Mouse (Mus musculus) liver, embryonic 15.5 days (tissue): ENCODE data around the gene Dcbld2. TPM values are rescaled to one million over a fixed set of nuclear protein-coding genes. Genes with fewer than 3 reads are reported as not detected.

Source experiments
- ATAC-seq: fragments of 200-750 bp; cut with Nextera tagmentation; 2 replicates; pipeline ENCODE4 v1.8.0; 2017; ENCODE audit warnings: moderate number of reproducible peaks, mild to moderate bottlenecking, moderate library complexity; ENCODE audit not compliant: insufficient read depth
- H3K27ac ChIP-seq: fragments of 300-500 bp; sonication (generic); replicated peaks from 2 replicates; pipeline ENCODE4 v1.5.1; 2015; ENCODE audit warnings: mild to moderate bottlenecking, inconsistent platforms
- H3K27me3 ChIP-seq: fragments of 300-500 bp; sonication (generic); 2 replicates; pipeline ENCODE4 v1.6.1; 2015; ENCODE audit warnings: mild to moderate bottlenecking, inconsistent platforms
- H3K36me3 ChIP-seq: fragments of 300-500 bp; sonication (generic); replicated peaks from 2 replicates; pipeline ENCODE4 v1.6.1; 2015; ENCODE audit warnings: moderate library complexity, mild to moderate bottlenecking, inconsistent platforms
- H3K4me1 ChIP-seq: fragments of 300-500 bp; sonication (generic); replicated peaks from 2 replicates; pipeline ENCODE4 v1.6.1; 2015; ENCODE audit warnings: inconsistent platforms
- H3K4me2 ChIP-seq: fragments of 300-500 bp; sonication (generic); 2 replicates; pipeline ENCODE4 v1.6.1; 2015; ENCODE audit warnings: moderate library complexity, mild to moderate bottlenecking, inconsistent platforms
- H3K4me3 ChIP-seq: fragments of 300-500 bp; sonication (generic); replicated peaks from 2 replicates; pipeline ENCODE4 v1.5.1; 2015; ENCODE audit warnings: mild to moderate bottlenecking, inconsistent platforms
- H3K9ac ChIP-seq: fragments of 300-500 bp; sonication (generic); 2 replicates; pipeline ENCODE4 v1.6.1; 2015; ENCODE audit warnings: moderate library complexity, mild to moderate bottlenecking, inconsistent platforms
- H3K9me3 ChIP-seq: fragments of 300-500 bp; sonication (generic); replicated peaks from 2 replicates; pipeline ENCODE4 v1.6.1; 2016; ENCODE audit warnings: inconsistent platforms
- WGBS: fragments of 180-500 bp; shearing (Covaris S2); methylation state at CpG from one replicate; pipeline ENCODE4 v1.1.7; 2015; ENCODE audit warnings: mixed read lengths; ENCODE audit not compliant: insufficient replicate concordance; 5-methylcytosine and 5-hydroxymethylcytosine counted together
- polyA plus RNA-seq: library from polyadenylated mRNA; unstranded; fragments of >200 nt; fragmentation: Nextera tagmentation; extraction: Ambion mirVana; gene quantifications from 2 replicates; pipeline ENCODE4 v1.2.1, GENCODE M21; 2015

Dcbld2 gene
- polyA plus RNA-seq, 1 experiment from 2014 or later, result 0.76 TPM

DNA sequence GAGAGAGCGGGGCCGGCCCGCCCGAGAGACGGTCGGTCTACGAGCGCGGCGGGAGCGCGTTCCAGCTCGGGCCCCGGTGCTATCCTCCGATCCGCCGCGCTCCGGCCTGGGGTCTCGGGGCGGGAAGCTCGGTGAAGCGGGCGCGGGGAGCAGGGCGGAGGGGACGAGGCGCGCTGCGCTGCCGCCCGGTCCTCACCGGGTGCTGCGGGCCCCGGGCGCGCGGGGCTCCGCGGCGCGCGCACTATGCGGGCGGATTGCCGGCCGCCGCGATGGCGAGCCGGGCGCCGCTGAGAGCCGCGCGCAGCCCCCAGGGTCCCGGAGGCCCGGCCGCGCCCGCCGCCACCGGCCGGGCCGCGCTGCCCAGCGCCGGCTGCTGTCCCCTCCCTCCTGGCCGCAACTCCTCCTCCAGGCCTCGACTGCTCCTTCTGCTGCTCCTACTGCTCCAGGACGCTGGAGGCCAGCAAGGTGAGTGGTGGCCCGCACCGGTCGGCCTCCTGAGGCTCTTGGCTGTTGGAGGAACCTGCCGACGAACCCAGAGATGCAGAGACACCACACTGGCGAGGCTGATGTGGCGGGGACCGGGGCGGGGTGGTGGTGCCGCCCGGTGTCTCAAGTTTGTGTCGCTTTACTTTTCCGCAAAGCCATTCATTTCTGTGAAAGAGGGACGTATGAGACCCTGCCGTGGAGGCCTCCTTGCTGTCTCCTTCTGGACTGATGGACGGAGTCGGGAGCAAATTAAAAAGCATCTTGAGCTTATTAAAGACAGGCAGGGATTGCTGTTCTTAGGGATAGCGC lies 441 bp downstream of the Dcbld2 start:
- peak; percentile 58 for ATAC-seq
- under 1% methylated on average over 79 of the region's 89 CpGs for WGBS
- Histone ChIP-seq H3K27ac (no peak overlapping the region), H3K4me2 (peak overlapping the region; percentile 97), H3K9ac (peak overlapping the region; percentile 71), H3K4me3 (peak overlapping the region; percentile 78), H3K27me3 (peaks cover 66% of the 10 kb centered on the region), H3K4me1 (peaks cover 20% of the 10 kb centered on the region), H3K36me3 (no peaks in the 10 kb centered on the region), H3K9me3 (no peaks in the 10 kb centered on the region)

- Histone ChIP-seq H3K9ac (0 out of 2 replicates have a peak overlapping the region, but pooled peaks have one; percentile 71), H3K4me2 (peak overlapping the region; percentile 97), H3K36me3 (no peaks in the 10 kb centered on the region), H3K9me3 (no peaks in the 10 kb centered on the region), H3K4me1 (peaks cover 20% of the 10 kb centered on the region), H3K27me3 (peaks cover 60% of the 10 kb centered on the region), H3K27ac (no peak overlapping the region), H3K4me3 (peak overlapping the region; percentile 78)
- WGBS, result 58% methylated on average over 7 of the region's 7 CpGs
- no peak for ATAC-seq
Observed at GRCm38 (mm10) chr16:58409825-58410224, 1.6 kb downstream of the Dcbld2 start.

- no peak for ATAC-seq
- no peak overlapping the region for H3K4me3 ChIP-seq
- H3K27me3 ChIP-seq, result peaks cover 19% of the 10 kb centered on the region
- H3K4me2 ChIP-seq, result no peak overlapping the region
- H3K27ac ChIP-seq, result no peak overlapping the region
- H3K4me1 ChIP-seq, result 0 out of 2 replicates have a peak, but pooled peaks cover 1% of the 10 kb centered on the region
- H3K9ac ChIP-seq, result no peak overlapping the region
- WGBS, result 69% methylated on average over 4 of the region's 4 CpGs
- no peaks in the 10 kb centered on the region for H3K36me3 ChIP-seq
- no peaks in the 10 kb centered on the region for H3K9me3 ChIP-seq
Observed at GRCm38 (mm10) chr16:58414801-58415200, 6.6 kb downstream of the Dcbld2 start.

- Histone ChIP-seq H3K36me3 (no peaks in the 10 kb centered on the region), H3K27ac (no peak overlapping the region), H3K4me2 (no peak overlapping the region), H3K9ac (no peak overlapping the region), H3K27me3 (peaks cover 15% of the 10 kb centered on the region), H3K4me1 (no peaks in the 10 kb centered on the region), H3K9me3 (no peaks in the 10 kb centered on the region), H3K4me3 (no peak overlapping the region)
- no peak for ATAC-seq
- 77% methylated on average over 2 of the region's 2 CpGs for WGBS
Observed at GRCm38 (mm10) chr16:58415500-58415899, 7.3 kb downstream of the Dcbld2 start.

DNA sequence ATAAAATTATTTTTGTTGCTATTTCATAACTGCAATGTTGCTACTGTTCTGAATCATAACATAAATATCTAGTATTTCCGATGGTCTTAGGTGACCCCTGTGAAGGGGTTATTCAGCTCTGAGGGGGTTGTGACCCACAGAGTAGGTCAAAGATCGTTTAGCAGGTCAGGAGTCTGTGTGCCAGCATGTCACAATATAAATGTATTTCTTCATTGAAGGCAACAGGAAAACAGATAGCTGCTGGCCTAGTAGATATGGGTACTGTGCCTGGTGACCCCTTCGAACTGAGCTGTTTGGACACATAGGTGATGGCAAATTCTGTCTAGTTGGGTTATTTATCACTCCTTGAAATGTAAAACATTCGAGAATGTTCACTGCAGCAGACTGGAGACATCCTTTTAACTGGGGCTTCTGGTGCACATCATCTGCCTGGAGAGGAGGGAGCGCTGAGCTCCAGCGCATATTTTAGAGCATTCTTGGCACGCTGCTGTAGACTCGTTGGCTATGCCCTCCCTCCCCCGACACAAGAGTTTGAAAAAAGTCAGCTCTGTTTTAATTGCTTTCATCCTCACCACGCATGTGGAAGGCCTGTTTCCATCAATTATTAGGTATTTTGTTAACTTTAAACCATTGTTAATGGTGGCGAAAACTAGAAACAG lies 13.6 kb downstream of the Dcbld2 start:
- Histone ChIP-seq H3K9ac (no peak overlapping the region), H3K9me3 (no peaks in the 10 kb centered on the region), H3K4me2 (no peak overlapping the region), H3K4me3 (no peak overlapping the region), H3K36me3 (no peaks in the 10 kb centered on the region), H3K27me3 (no peaks in the 10 kb centered on the region), H3K27ac (no peak overlapping the region), H3K4me1 (no peaks in the 10 kb centered on the region)
- 54% methylated on average over 11 of the region's 11 CpGs for WGBS
- ATAC-seq, result no peak

- no peak overlapping the region for H3K4me3 ChIP-seq
- ATAC-seq, result no peak
- WGBS, result 62% methylated on average over 7 of the region's 7 CpGs
- no peaks in the 10 kb centered on the region for H3K27me3 ChIP-seq
- H3K27ac ChIP-seq, result no peak overlapping the region
- no peaks in the 10 kb centered on the region for H3K36me3 ChIP-seq
- H3K9me3 ChIP-seq, result no peaks in the 10 kb centered on the region
- no peak overlapping the region for H3K4me2 ChIP-seq
- no peaks in the 10 kb centered on the region for H3K4me1 ChIP-seq
- no peak overlapping the region for H3K9ac ChIP-seq
Observed at GRCm38 (mm10) chr16:58430246-58430645, 22.0 kb downstream of the Dcbld2 start.

DNA sequence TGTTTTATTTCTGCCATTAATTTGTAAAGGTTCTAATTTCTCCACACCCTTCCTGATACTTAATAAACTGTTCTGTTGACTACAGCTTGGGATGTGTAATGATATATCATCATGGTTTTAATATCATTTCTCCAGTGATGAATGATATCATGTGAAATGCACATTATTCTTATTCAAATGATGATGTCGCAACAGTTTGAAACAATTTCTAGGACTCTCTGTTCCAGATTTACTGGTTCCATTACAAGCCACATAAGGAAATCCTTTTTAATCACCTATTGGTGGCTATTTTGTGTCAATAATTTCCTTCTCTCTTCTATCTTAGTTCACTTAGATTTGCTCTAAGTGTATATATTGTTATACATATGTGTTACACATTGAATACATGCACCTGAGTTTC lies 24.1 kb downstream of the Dcbld2 start:
- no peak overlapping the region for H3K9ac ChIP-seq
- no peaks in the 10 kb centered on the region for H3K27me3 ChIP-seq
- no peaks in the 10 kb centered on the region for H3K36me3 ChIP-seq
- no peaks in the 10 kb centered on the region for H3K4me1 ChIP-seq
- no peaks in the 10 kb centered on the region for H3K9me3 ChIP-seq
- WGBS, result 74% methylated on average over 1 of the region's 1 CpGs
- H3K4me2 ChIP-seq, result no peak overlapping the region
- H3K4me3 ChIP-seq, result no peak overlapping the region
- no peak overlapping the region for H3K27ac ChIP-seq
- no peak for ATAC-seq

GRCm38 (mm10) chr16:58444735-58445134 lies 36.5 kb downstream of the Dcbld2 start:
- Histone ChIP-seq H3K4me3 (no peak overlapping the region), H3K9ac (no peak overlapping the region), H3K4me2 (no peak overlapping the region), H3K36me3 (no peaks in the 10 kb centered on the region), H3K4me1 (peaks cover 8% of the 10 kb centered on the region), H3K9me3 (no peaks in the 10 kb centered on the region), H3K27ac (no peak overlapping the region), H3K27me3 (no peaks in the 10 kb centered on the region)
- 45% methylated on average over 6 of the region's 6 CpGs for WGBS
- no peak for ATAC-seq

DNA sequence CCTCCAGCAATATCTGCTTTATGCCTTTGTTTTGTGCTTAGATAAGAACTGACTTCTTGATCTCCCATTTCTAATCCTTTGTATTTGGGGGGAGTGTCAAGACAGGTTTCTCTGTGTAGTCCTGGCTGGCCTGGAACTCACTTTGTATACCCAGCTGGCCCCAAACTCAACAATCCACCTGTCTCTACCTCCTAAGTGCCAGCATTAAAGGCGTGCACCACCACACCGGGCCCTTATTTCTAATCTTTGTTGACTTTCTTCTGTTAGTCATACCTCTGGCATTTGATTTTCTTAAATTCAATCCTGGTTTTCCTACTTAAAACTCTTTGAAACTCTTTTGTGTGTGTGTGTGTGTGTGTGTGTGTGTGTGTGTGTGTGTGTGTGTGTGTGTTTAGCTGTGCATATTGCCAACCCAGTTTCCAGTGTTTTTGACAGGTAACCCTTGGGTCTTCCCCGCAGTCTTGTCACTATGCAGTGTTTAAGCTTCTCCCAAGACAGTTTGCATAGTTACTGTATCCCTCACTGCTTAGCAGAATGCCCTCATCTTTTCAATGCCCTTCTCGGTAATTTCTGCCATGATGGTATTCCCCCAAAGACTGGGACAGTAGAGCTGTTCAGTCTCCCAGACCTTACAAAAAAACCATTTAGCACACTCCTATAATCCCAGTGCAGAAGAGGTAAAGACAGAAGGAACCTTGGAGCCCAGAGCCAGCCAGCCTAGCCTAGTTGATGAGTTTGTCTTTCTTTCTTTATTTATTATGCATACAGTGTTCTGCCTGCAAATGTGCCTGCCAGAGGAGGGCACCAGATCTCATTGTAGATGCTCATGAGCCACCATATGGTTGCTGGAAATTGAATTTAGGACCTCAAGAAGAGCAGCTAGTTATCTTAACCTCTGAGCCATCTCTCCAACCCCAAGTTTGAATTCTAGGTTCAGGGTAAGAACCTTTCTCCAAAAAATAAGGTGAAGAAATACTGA lies 38.3 kb downstream of the Dcbld2 start:
- Histone ChIP-seq H3K4me1 (peaks cover 8% of the 10 kb centered on the region), H3K27me3 (no peaks in the 10 kb centered on the region), H3K27ac (no peak overlapping the region), H3K36me3 (no peaks in the 10 kb centered on the region), H3K9ac (no peak overlapping the region), H3K4me2 (no peak overlapping the region), H3K4me3 (no peak overlapping the region), H3K9me3 (no peaks in the 10 kb centered on the region)
- ATAC-seq, result no peak
- 92% methylated on average over 4 of the region's 4 CpGs for WGBS

DNA sequence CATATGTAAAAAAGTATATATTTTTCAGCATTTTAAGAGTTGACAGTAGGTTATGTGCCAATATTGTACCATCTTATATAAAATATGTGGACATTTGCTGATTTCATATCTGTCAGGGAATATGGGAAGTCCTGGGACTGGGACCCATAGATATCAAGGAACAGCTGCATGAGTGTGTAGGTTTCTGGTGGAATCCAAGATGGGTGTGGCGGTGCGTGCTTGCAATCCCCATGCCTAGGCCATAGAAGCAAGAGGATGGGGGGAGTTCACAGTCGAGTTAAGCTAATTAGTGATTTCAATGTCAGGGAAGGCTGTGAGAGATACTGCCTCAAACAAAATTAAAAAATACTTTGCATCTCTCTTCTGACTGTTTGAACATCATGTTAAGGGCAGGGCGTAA lies 40.8 kb downstream of the Dcbld2 start:
- Histone ChIP-seq H3K9me3 (no peaks in the 10 kb centered on the region), H3K4me3 (no peak overlapping the region), H3K27ac (no peak overlapping the region), H3K4me1 (peaks cover 23% of the 10 kb centered on the region), H3K27me3 (no peaks in the 10 kb centered on the region), H3K4me2 (no peak overlapping the region), H3K36me3 (no peaks in the 10 kb centered on the region), H3K9ac (no peak overlapping the region)
- 72% methylated on average over 4 of the region's 4 CpGs for WGBS
- no peak for ATAC-seq

- ATAC-seq, result no peak
- Histone ChIP-seq H3K9ac (no peak overlapping the region), H3K27me3 (no peaks in the 10 kb centered on the region), H3K4me2 (no peak overlapping the region), H3K9me3 (no peaks in the 10 kb centered on the region), H3K36me3 (no peaks in the 10 kb centered on the region), H3K27ac (no peak overlapping the region), H3K4me3 (no peak overlapping the region), H3K4me1 (peaks cover 37% of the 10 kb centered on the region)
- 51% methylated on average over 6 of the region's 6 CpGs for WGBS
Observed at GRCm38 (mm10) chr16:58450648-58451047, 42.4 kb downstream of the Dcbld2 start.
